Comparison of ENCODE assay signal across 13 mouse cellular contexts in genomic region chr10:14460933-14461514, GRCm38 (mm10).
"Had no signal": no experiment of that assay in that cellular context is flagged by ENCODE, and none has a peak within 500 bp of the region (broad histone marks: within the 10 kb centered on the region; RNA-seq: fewer than 3 reads in every experiment).

No protein-coding gene starts in this region.

- H3K4me1 ChIP-seq: intestine, embryonic 15.5 days; megakaryocyte, embryonic 14.5 days; midbrain, embryonic 15.5 days; neural tube, embryonic 12.5 days had no signal

- H3K4me3 ChIP-seq: intestine, embryonic 15.5 days; left cerebral cortex, adult 2 months; limb, embryonic 10.5 days; liver, embryonic 12.5 days; megakaryocyte, embryonic 14.5 days; midbrain, embryonic 15.5 days; neural tube, embryonic 12.5 days had no signal

- ATAC-seq: midbrain, embryonic 15.5 days had no signal

- H3K36me3 ChIP-seq: intestine, embryonic 15.5 days; limb, embryonic 10.5 days; liver, embryonic 12.5 days; midbrain, embryonic 15.5 days; neural tube, embryonic 12.5 days had no signal

- H3K9me3 ChIP-seq: intestine, embryonic 15.5 days; limb, embryonic 10.5 days; liver, embryonic 12.5 days; megakaryocyte, embryonic 14.5 days; midbrain, embryonic 15.5 days; neural tube, embryonic 12.5 days had no signal

- H3K27ac ChIP-seq: intestine, embryonic 15.5 days; left cerebral cortex, adult 2 months; limb, embryonic 10.5 days; macrophage; midbrain, embryonic 15.5 days; neural tube, embryonic 12.5 days; stomach, postnatal 0 days had no signal

- H3K4me2 ChIP-seq: intestine, embryonic 15.5 days; liver, embryonic 12.5 days; midbrain, embryonic 11.5 days; midbrain, embryonic 15.5 days; neural tube, embryonic 12.5 days had no signal

- H3K27me3 ChIP-seq: intestine, embryonic 15.5 days; liver, embryonic 12.5 days; megakaryocyte, embryonic 14.5 days; midbrain, embryonic 15.5 days; neural tube, embryonic 12.5 days had no signal

- DNase-seq: kidney, adult 18-20 months; kidney, postnatal 14 days; thymus, postnatal 4 days had no signal

- H3K9ac ChIP-seq: intestine, embryonic 15.5 days; liver, embryonic 12.5 days; midbrain, embryonic 15.5 days; neural tube, embryonic 12.5 days had no signal
